Mouse (Mus musculus): ENCODE data around the gene Ntsr2. TPM values are rescaled to one million over a fixed set of nuclear protein-coding genes. Genes with fewer than 3 reads are reported as not detected.

Ntsr2 gene
- polyA plus RNA-seq (2015; fragmentation: Illumina TruSeq; extraction: RNeasy Lipid Tissue Mini Kit (QIAGEN cat#74804); ENCODE audit: insufficient read depth, low replicate concordance), result not detected

GRCm38 (mm10) chr12:16653332-16654093 is at the start of gene Ntsr2:
TSS of gene Ntsr2 (plus strand) at chr12:16653382.

GRCm38 (mm10) chr12:16610936-16611335 is 42.2 kb upstream of the Ntsr2 start, which contains the start of gene Lpin1:
TSS of gene Lpin1 (minus strand) at chr12:16610966.

Other genes with a start within 250 kb of the Ntsr2 start
- gene Lpin1, start 42.4 kb upstream of the Ntsr2 start, polyA plus RNA-seq (2015; fragmentation: Illumina TruSeq; extraction: RNeasy Lipid Tissue Mini Kit (QIAGEN cat#74804); ENCODE audit: insufficient read depth, low replicate concordance), result 13.1 TPM
- 0.69 TPM for gene Greb1, start 147.5 kb downstream of the Ntsr2 start, polyA plus RNA-seq (2015; fragmentation: Illumina TruSeq; extraction: RNeasy Lipid Tissue Mini Kit (QIAGEN cat#74804); ENCODE audit: insufficient read depth, low replicate concordance)
- gene E2f6, start 157.6 kb downstream of the Ntsr2 start, polyA plus RNA-seq (2015; fragmentation: Illumina TruSeq; extraction: RNeasy Lipid Tissue Mini Kit (QIAGEN cat#74804); ENCODE audit: insufficient read depth, low replicate concordance), result 23.0 TPM
- 60.3 TPM for gene Rock2, start 241.5 kb downstream of the Ntsr2 start, polyA plus RNA-seq (2015; fragmentation: Illumina TruSeq; extraction: RNeasy Lipid Tissue Mini Kit (QIAGEN cat#74804); ENCODE audit: insufficient read depth, low replicate concordance)